Mouse (Mus musculus): ENCODE measurements at regions not wholly inside any gene's neighbourhood (a gene's known extent, or its start where the extent isn't known, plus 50 kb on each side); places are given as distances from the start of the nearest gene placed in this dataset.

DNA sequence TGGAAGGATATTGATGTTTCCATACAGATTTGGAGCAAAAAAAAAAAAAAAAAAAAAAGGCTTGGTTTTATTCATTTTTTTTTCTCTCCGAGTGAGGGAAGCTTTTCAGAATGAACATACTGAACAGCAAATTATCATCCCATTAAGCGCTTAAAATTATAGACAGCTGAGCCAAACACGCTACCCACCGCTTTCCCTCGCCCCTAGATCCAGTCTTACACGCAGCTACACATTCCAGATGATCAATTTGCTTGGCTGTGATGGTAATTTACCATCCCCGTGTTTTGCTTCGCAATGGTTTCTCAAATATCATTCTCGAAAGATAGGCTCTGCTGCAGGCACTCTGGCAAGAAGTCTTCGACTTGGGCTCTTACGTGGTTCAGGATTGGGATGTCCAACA is 192.3 kb upstream of the Gm10131 start:
- no peak for TF ChIP-seq ZC3H11A (IDR thresholded peaks at IDR 0.05; ENCODE audit: borderline replicate concordance, low read depth, low read length)
- no peak for TF ChIP-seq ZNF384 (IDR thresholded peaks at IDR 0.05; ENCODE audit: low read depth, low read length)
- no peak for TF ChIP-seq CHD2 (IDR thresholded peaks at IDR 0.05; ENCODE audit: low read depth, low read length)

Data from ES-E14 (cell line).